Mouse (Mus musculus) liver, adult 2 months (tissue): ENCODE data around the gene Atp2a1.

Experiments
- CTCF ChIP-seq: fragments of 200-500 bp; IDR thresholded peaks from 2 replicates; pipeline ENCODE4 v1.5.1; 2011; ENCODE audit warnings: low read depth, low read length, control low read depth
- POLR2A ChIP-seq: fragments of 200-500 bp; IDR thresholded peaks from 2 replicates; pipeline ENCODE4 v1.6.1; 2011; ENCODE audit warnings: low read length, control low read depth; ENCODE audit not compliant: insufficient read depth; ENCODE audit errors: extremely low read depth

DNA sequence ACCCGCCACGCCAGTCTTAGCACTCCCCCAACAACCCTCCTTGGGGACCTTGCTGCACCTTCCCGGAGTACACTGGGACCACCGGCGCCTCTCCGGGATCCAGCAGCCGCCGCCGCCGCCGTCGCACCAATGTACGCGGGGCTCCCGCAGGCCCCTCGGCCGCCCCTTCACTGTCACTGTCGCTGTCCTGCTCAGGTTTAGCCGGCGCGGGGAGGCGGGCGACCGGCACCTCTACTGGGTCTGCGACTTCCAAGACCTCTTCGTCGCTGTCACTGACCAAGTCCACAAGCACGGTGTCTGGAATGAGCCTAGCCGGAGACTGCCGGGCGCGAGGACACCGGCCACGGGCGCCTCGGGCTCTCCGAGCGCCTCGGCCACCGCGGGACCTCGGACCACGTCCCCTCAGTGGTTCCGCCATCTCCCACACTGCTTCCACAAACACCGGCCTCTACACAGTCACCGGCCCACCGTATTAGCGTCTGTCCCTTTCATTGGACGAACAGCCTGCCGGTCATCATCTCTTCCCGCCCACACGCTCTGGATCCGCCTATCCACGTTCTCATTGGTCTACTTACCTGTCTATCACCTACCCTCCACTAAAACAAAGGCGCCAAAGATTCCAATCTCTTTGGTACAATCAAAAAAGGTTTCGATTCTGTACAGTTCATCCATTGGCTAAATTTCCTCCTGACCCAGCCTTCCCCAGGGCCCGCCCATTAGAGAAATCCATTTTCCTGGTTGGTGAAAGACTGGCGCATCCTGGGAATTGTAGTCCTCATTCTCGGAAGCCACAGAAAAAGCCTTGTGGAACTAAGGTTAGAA, 66.4 kb downstream of the Atp2a1 start, which contains the start of gene Nfatc2ip:
- no peak for TF ChIP-seq CTCF
- peak; percentile 75 for TF ChIP-seq POLR2A
